Comparison of ENCODE assay signal across 14 mouse cellular contexts in genomic region chr12:62881202-62881601, GRCm38 (mm10).
"Had no signal": no experiment of that assay in that cellular context is flagged by ENCODE, and none has a peak within 500 bp of the region (broad histone marks: within the 10 kb centered on the region; RNA-seq: fewer than 3 reads in every experiment).

No protein-coding gene starts in this region.

- ATAC-seq: lung, postnatal 0 days; midbrain, embryonic 13.5 days had no signal

- H3K27me3 ChIP-seq: limb, embryonic 13.5 days; midbrain, embryonic 13.5 days; neural tube, embryonic 12.5 days had no signal

- H3K4me3 ChIP-seq: limb, embryonic 13.5 days; midbrain, embryonic 13.5 days; neural tube, embryonic 12.5 days had no signal

- H3K36me3 ChIP-seq: limb, embryonic 13.5 days; midbrain, embryonic 13.5 days; neural tube, embryonic 12.5 days had no signal

- H3K27ac ChIP-seq: kidney, postnatal 0 days; limb, embryonic 13.5 days; liver, embryonic 14.5 days; midbrain, embryonic 13.5 days; neural tube, embryonic 12.5 days had no signal

- H3K4me1 ChIP-seq: limb, embryonic 13.5 days; midbrain, embryonic 13.5 days; neural tube, embryonic 12.5 days had no signal

- H3K9ac ChIP-seq: limb, embryonic 13.5 days; liver, embryonic 14.5 days; midbrain, embryonic 13.5 days; neural tube, embryonic 12.5 days had no signal

- H3K4me2 ChIP-seq: limb, embryonic 13.5 days; midbrain, embryonic 13.5 days; neural tube, embryonic 12.5 days had no signal

- H3K9me3 ChIP-seq: limb, embryonic 13.5 days; midbrain, embryonic 13.5 days; neural tube, embryonic 12.5 days had no signal

- DNase-seq: kidney, adult 11 months; kidney, adult 9 months; kidney, postnatal 36 days; layer of hippocampus, postnatal 36 days; lung, adult 2 months; lung, postnatal 36 days; right cerebral cortex, postnatal 25 days; thymus, postnatal 4 days had no signal
